Mouse (Mus musculus) CD4-positive naive resting alpha-beta T cell, adult 57 days (primary cell): ENCODE measurements around the gene Cct8. TPM values are rescaled to one million over a fixed set of nuclear protein-coding genes. Genes with fewer than 3 reads are reported as not detected.

Experiments used
- total RNA-seq: library from RNA; stranded (reverse); gene quantifications from one replicate; pipeline ENCODE4 v1.2.4, GENCODE M21; 2023

The Cct8 gene
- 182 TPM for total RNA-seq

GRCm38 (mm10) chr16:87495716-87496447, at the start of gene Cct8:
Gene Cct8 (minus strand): TSS chr16:87495873.

GRCm38 (mm10) chr16:87454419-87455179, 41.1 kb downstream of the Cct8 start, which contains the start of gene Usp16:
Gene Usp16 (plus strand): TSS chr16:87454703.

GRCm38 (mm10) chr16:87440184-87440686, 55.4 kb downstream of the Cct8 start, which contains the start of gene Rwdd2b:
Gene Rwdd2b (minus strand): TSS chr16:87440573.

Other genes with a start within 250 kb of the Cct8 start
- gene N6amt1, start 141.7 kb downstream of the Cct8 start, total RNA-seq = 22.0 TPM
- gene Ltn1, start 63.3 kb downstream of the Cct8 start, total RNA-seq = 43.7 TPM
- 7.1 TPM for gene Rwdd2b, start 55.3 kb downstream of the Cct8 start, total RNA-seq
- 116 TPM for gene Usp16, start 41.2 kb downstream of the Cct8 start, total RNA-seq
- gene Map3k7cl, start 57.5 kb upstream of the Cct8 start, total RNA-seq = not detected
- gene Bach1, start 203.1 kb upstream of the Cct8 start, total RNA-seq = 32.0 TPM